Mouse (Mus musculus) limb, embryonic 11.5 days (tissue): ENCODE measurements around the gene Aspa. TPM values are rescaled to one million over a fixed set of nuclear protein-coding genes. Genes with fewer than 3 reads are reported as not detected.

Experiments
- ATAC-seq: fragments of 200-750 bp; cut with Nextera tagmentation; 2 replicates; pipeline ENCODE4 v1.8.0; 2017; ENCODE audit warnings: low read depth; ENCODE audit not compliant: insufficient number of reproducible peaks, low FRiP score, low TSS enrichment
- DNase-seq: peaks from one replicate; pipeline ENCODE4 v3.0.0-alpha.2; 2015; ENCODE audit warnings: low spot score
- H3K27ac ChIP-seq: fragments of 300-500 bp; sonication (generic); replicated peaks from 2 replicates; pipeline ENCODE4 v1.5.1; 2014; ENCODE audit warnings: low read depth, mild to moderate bottlenecking, low read length
- H3K27me3 ChIP-seq: fragments of 300-500 bp; sonication (generic); 2 replicates; pipeline ENCODE4 v1.6.1; 2014; ENCODE audit warnings: mild to moderate bottlenecking, low read length, mixed read lengths; ENCODE audit not compliant: control insufficient read depth, insufficient read depth
- H3K36me3 ChIP-seq: fragments of 300-500 bp; sonication (generic); 2 replicates; pipeline ENCODE4 v1.6.1; 2014; ENCODE audit warnings: mild to moderate bottlenecking, low read length, moderate library complexity, mixed read lengths; ENCODE audit not compliant: control insufficient read depth, insufficient read depth
- H3K4me1 ChIP-seq: fragments of 300-500 bp; sonication (generic); 2 replicates; pipeline ENCODE4 v1.6.1; 2014; ENCODE audit warnings: low read length, mixed read lengths; ENCODE audit not compliant: control insufficient read depth, insufficient read depth
- H3K4me2 ChIP-seq: fragments of 300-500 bp; sonication (generic); 2 replicates; pipeline ENCODE4 v1.6.1; 2014; ENCODE audit warnings: low read depth, mild to moderate bottlenecking, moderate library complexity; ENCODE audit not compliant: severe bottlenecking
- H3K4me3 ChIP-seq: fragments of 300-500 bp; sonication (generic); 2 replicates; pipeline ENCODE4 v1.5.1; 2014; ENCODE audit warnings: low read depth, low read length
- H3K9ac ChIP-seq: fragments of 300-500 bp; sonication (generic); 2 replicates; pipeline ENCODE4 v1.6.1; 2014; ENCODE audit warnings: mild to moderate bottlenecking, low read length
- H3K9me3 ChIP-seq: fragments of 300-500 bp; sonication (generic); 2 replicates; pipeline ENCODE4 v1.6.1; 2016; ENCODE audit warnings: low read length; ENCODE audit not compliant: control insufficient read depth
- WGBS: fragments of 180-500 bp; shearing (Covaris S2); extraction: QIAGEN DNeasy Blood & Tissue Kit; methylation state at CpG from one replicate; pipeline ENCODE4 v1.1.7; 2014; 5-methylcytosine and 5-hydroxymethylcytosine counted together
- polyA plus RNA-seq: library from polyadenylated mRNA; unstranded; fragments of >200 nt; fragmentation: Nextera tagmentation; extraction: Ambion mirVana; gene quantifications from 2 replicates; pipeline ENCODE4 v1.2.1, GENCODE M21; 2014

Aspa gene
- polyA plus RNA-seq, result not detected in 2 replicates

GRCm38 (mm10) chr11:73329442-73329841, at the start of gene Aspa, which contains the start of the genes Gm49340 and Spata22:
Gene Aspa (minus strand): TSS chr11:73329596.
Gene Gm49340 (plus strand): TSS chr11:73329741.
Gene Spata22 (plus strand): TSS chr11:73329741.
- no peak within 1 kb of the TSS for H3K27ac ChIP-seq
- H3K27me3 ChIP-seq, result no peaks in the 10 kb centered on the region
- H3K36me3 ChIP-seq, result no peaks in the 10 kb centered on the region
- 80% methylated on average over 27 of the region's 27 CpGs for WGBS
- no peaks in the 10 kb centered on the region for H3K9me3 ChIP-seq
- H3K9ac ChIP-seq, result no peak within 1 kb of the TSS
- H3K4me2 ChIP-seq, result no peak within 1 kb of the TSS; the same call in 1 of the 2 replicates
- no peak within 1 kb of the TSS for H3K4me3 ChIP-seq
- no peaks in the 10 kb centered on the region for H3K4me1 ChIP-seq
- ATAC-seq (no peak), DNase-seq (no peak)

GRCm38 (mm10) chr11:73370946-73371345, 41.5 kb upstream of the Aspa start, which contains the start of gene Olfr376:
Gene Olfr376 (plus strand): TSS chr11:73371246.
- Histone ChIP-seq H3K36me3 (no peaks in the 10 kb centered on the region), H3K9me3 (no peaks in the 10 kb centered on the region), H3K27me3 (no peaks in the 10 kb centered on the region), H3K4me1 (no peaks in the 10 kb centered on the region), H3K9ac (no peak within 1 kb of the TSS), H3K4me2 (no peak within 1 kb of the TSS), H3K27ac (no peak within 1 kb of the TSS), H3K4me3 (no peak within 1 kb of the TSS)
- WGBS, result 83% methylated on average over 2 of the region's 2 CpGs
- DNase-seq, result no peak
- ATAC-seq, result no peak

- no peak within 1 kb of the TSS for H3K9ac ChIP-seq
- H3K9me3 ChIP-seq, result no peaks in the 10 kb centered on the region
- H3K27ac ChIP-seq, result no peak within 1 kb of the TSS
- DNase-seq (no peak), ATAC-seq (no peak)
- 54% methylated on average over 3 of the region's 3 CpGs for WGBS
- no peaks in the 10 kb centered on the region for H3K4me1 ChIP-seq
- no peaks in the 10 kb centered on the region for H3K27me3 ChIP-seq
- H3K36me3 ChIP-seq, result no peaks in the 10 kb centered on the region
- H3K4me2 ChIP-seq, result no peak within 1 kb of the TSS
- no peak within 1 kb of the TSS for H3K4me3 ChIP-seq
Observed at GRCm38 (mm10) chr11:73350483-73350882, 21.1 kb upstream of the Aspa start, which contains the start of gene Olfr20. Gene Olfr20 (plus strand): TSS chr11:73350783.

- Histone ChIP-seq H3K4me2 (no peak overlapping the region), H3K36me3 (no peaks in the 10 kb centered on the region), H3K9ac (no peak overlapping the region), H3K27ac (no peak overlapping the region), H3K4me1 (no peaks in the 10 kb centered on the region), H3K4me3 (no peak overlapping the region), H3K9me3 (no peaks in the 10 kb centered on the region), H3K27me3 (no peaks in the 10 kb centered on the region)
- 78% methylated on average over 4 of the region's 4 CpGs for WGBS
- DNase-seq (no peak), ATAC-seq (no peak)
Observed at GRCm38 (mm10) chr11:73336919-73337318, 7.5 kb upstream of the Aspa start.

GRCm38 (mm10) chr11:73333357-73333756, 4.0 kb upstream of the Aspa start:
- H3K9ac ChIP-seq, result no peak overlapping the region
- no peak for ATAC-seq
- H3K27ac ChIP-seq, result no peak overlapping the region
- H3K27me3 ChIP-seq, result no peaks in the 10 kb centered on the region
- no peak overlapping the region for H3K4me2 ChIP-seq
- no peaks in the 10 kb centered on the region for H3K4me1 ChIP-seq
- H3K36me3 ChIP-seq, result no peaks in the 10 kb centered on the region
- no peak for DNase-seq
- H3K9me3 ChIP-seq, result no peaks in the 10 kb centered on the region
- WGBS, result 81% methylated on average over 2 of the region's 2 CpGs
- no peak overlapping the region for H3K4me3 ChIP-seq

DNA sequence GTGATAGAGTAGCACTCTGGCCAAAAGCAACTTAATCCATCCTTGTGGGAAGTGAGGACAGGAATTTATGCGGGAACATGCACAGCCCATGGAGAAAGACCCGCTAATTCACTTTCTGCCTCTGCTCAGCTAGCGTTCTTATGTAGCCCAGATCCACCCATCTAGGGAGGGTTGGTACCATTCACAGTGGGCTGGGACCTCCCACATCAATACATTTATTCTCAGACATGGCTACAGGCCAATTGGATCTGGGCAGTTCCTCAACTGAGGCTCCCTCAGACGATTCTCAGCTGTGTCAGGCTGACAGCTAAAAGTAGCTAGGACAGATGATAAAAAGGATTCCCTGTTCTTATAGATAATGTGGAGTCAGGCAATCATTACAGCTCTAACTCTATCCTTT, 2.0 kb downstream of the Aspa start:
- Histone ChIP-seq H3K4me2 (no peak overlapping the region), H3K27me3 (no peaks in the 10 kb centered on the region), H3K4me3 (no peak overlapping the region), H3K9me3 (no peaks in the 10 kb centered on the region), H3K27ac (no peak overlapping the region), H3K9ac (no peak overlapping the region), H3K4me1 (no peaks in the 10 kb centered on the region), H3K36me3 (no peaks in the 10 kb centered on the region)
- 83% methylated on average over 4 of the region's 4 CpGs for WGBS
- ATAC-seq (no peak), DNase-seq (no peak)

- Histone ChIP-seq H3K9me3 (no peaks in the 10 kb centered on the region), H3K27me3 (no peaks in the 10 kb centered on the region), H3K4me3 (no peak overlapping the region), H3K27ac (no peak overlapping the region), H3K4me1 (no peaks in the 10 kb centered on the region), H3K36me3 (no peaks in the 10 kb centered on the region), H3K4me2 (no peak overlapping the region), H3K9ac (no peak overlapping the region)
- ATAC-seq (no peak), DNase-seq (peak; percentile 22)
- WGBS, result 35% methylated on average over 12 of the region's 12 CpGs
Observed at GRCm38 (mm10) chr11:73326485-73326886, 2.9 kb downstream of the Aspa start.

DNA sequence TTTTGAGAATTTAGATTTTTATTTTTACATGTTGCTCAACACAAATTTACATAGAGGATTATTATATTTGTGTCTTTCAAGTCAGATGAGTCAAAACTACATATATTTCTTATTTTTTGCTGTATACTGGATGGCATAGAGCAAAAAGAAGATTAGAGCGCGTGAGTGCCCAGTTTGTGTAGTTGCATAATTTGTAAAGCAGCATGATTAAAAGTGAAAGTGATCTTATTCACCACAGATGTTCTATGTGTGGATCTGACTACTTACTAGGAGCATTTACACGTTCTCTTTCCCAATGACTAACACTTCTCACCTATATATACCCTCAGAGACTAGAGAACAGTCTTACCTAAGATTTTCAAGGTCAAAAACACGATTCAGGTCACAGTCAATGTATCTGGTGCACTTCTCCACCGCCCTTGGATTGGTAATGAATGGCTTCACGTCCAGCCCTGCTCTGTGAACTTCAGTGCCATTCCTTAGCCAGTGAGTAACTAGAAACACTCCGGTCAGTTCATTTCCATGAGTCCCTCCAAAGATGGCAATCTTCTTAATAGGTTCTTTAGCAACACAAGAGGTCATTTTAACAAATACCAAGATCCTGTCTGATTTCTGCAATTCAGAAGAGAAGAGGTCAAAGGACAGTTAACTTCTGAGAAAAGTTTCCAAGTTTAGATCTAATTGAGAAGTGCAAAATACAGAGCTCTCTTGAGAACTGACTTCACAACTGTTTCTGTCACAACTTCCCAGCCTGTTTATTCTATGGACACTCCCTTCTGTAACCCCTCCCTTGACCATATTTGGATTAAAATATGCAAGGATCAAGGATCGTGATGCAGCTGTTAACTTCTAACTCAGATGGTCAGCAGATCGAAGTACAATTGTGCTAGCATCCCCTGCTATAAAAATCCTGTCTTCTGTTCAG, 5.2 kb downstream of the Aspa start:
- no peak for DNase-seq
- 72% methylated on average over 9 of the region's 9 CpGs for WGBS

More for the DNA sequence above, 5.2 kb downstream of the Aspa start:
- no peaks in the 10 kb centered on the region for H3K4me1 ChIP-seq
- no peak overlapping the region for H3K9ac ChIP-seq
- H3K27me3 ChIP-seq, result no peaks in the 10 kb centered on the region
- no peaks in the 10 kb centered on the region for H3K9me3 ChIP-seq
- H3K4me2 ChIP-seq, result no peak overlapping the region
- H3K4me3 ChIP-seq, result no peak overlapping the region
- H3K27ac ChIP-seq, result no peak overlapping the region
- no peaks in the 10 kb centered on the region for H3K36me3 ChIP-seq
- no peak for ATAC-seq
